Mouse (Mus musculus): ENCODE measurements around the gene Gm28710. TPM values are rescaled to one million over a fixed set of nuclear protein-coding genes. Genes with fewer than 3 reads are reported as not detected.

Gene Gm28710
- not detected in 2 replicates for polyA plus RNA-seq (2012; rRNA removed)

DNA sequence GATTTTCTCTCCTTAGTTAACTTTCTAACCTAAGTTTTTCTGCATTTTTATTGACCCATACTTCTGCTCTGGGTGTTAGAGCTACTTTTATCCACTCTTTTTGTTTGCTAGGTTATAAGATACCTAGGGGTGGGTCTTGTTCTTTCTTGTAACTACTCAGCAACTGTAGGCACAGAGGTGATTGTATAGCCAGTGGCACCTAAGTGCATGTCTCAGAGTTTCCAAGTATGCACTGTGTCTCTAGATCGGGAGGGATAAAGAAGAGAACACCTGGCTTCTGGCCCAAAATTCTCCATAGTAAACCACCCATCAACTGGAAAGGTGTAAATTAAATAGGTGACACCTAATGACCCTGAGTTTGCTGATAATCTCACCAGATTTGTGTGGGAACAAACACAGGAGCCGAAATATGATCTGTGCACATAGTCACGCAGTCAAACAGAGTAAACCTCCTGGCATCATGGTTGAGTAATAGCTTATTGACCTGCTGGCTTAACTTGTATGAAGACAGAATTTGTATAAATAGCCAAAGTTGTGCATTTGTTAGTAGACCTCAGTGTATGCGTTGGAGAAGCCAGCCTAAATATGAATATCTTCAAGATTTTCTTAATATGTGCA is at the start of gene Gm28710:
Gene Gm28710, plus strand, starts transcription at position 568 of the 618 bp plus-strand sequence.

Other genes with a start within 250 kb of the Gm28710 start
- 1.0 and 1.1 TPM in 2 replicates for gene Hgf, start 238.3 kb upstream of the Gm28710 start, polyA plus RNA-seq (2012; rRNA removed)